Mouse (Mus musculus) ES-E14 (cell line): ENCODE measurements around the gene Ung. TPM values are rescaled to one million over a fixed set of nuclear protein-coding genes. Genes with fewer than 3 reads are reported as not detected.
A peak's percentile ranks its signal among the peaks of the same experiment; 100 is the strongest.

Source experiments
- DNase-seq: peaks from one replicate; pipeline ENCODE4 v3.0.0-alpha.2; 2013; ENCODE audit warnings: low read depth, low spot score
- H3K27ac ChIP-seq: 2 replicates; pipeline ENCODE4 v1.5.1; 2012; ENCODE audit warnings: low read depth, mild to moderate bottlenecking, low read length, moderate library complexity, mixed read lengths; ENCODE audit not compliant: poor library complexity, insufficient read depth, severe bottlenecking
- H3K36me3 ChIP-seq: 2 replicates; pipeline ENCODE4 v1.6.1; 2012; ENCODE audit warnings: mild to moderate bottlenecking, low read length, moderate library complexity, mixed read lengths; ENCODE audit not compliant: control insufficient read depth, poor library complexity, insufficient read depth, severe bottlenecking
- H3K4me1 ChIP-seq, 2 experiments: fragments of 150-350 bp in 1 of 2; sonication (generic) in 1 of 2; 2 replicates each; pipeline ENCODE4 v1.6.1; 2012; ENCODE audit warnings: low read length in 2 of 2, mild to moderate bottlenecking in 1 of 2, mixed read lengths in 1 of 2; ENCODE audit not compliant: control insufficient read depth in 2 of 2, insufficient read depth in 2 of 2, poor library complexity in 1 of 2
- H3K4me3 ChIP-seq, 2 experiments: fragments of 150-350 bp in 1 of 2; sonication (generic) in 1 of 2; 2 replicates each; pipeline ENCODE4 v1.5.1; 2012; ENCODE audit warnings: low read length in 2 of 2, low read depth in 1 of 2, mild to moderate bottlenecking in 1 of 2, mixed read lengths in 1 of 2; ENCODE audit not compliant: insufficient read depth in 1 of 2, poor library complexity in 1 of 2, severe bottlenecking in 1 of 2
- H3K9ac ChIP-seq: 2 replicates; pipeline ENCODE4 v1.6.1; 2012; ENCODE audit warnings: low read depth, mild to moderate bottlenecking, low read length, mixed read lengths; ENCODE audit not compliant: poor library complexity, insufficient read depth, severe bottlenecking
- H3K9me3 ChIP-seq: fragments of 150-350 bp; sonication (generic); 2 replicates; pipeline ENCODE4 v1.6.1; 2012; ENCODE audit warnings: low read depth, mild to moderate bottlenecking, low read length; ENCODE audit not compliant: control insufficient read depth, insufficient read depth
- CHD2 ChIP-seq: IDR thresholded peaks from 2 replicates; pipeline ENCODE4 v1.6.1; 2014; ENCODE audit warnings: mild to moderate bottlenecking, low read depth, low read length, inconsistent platforms
- HCFC1 ChIP-seq: IDR thresholded peaks from 2 replicates; pipeline ENCODE4 v1.6.1; 2012; ENCODE audit warnings: low read length, inconsistent platforms, borderline replicate concordance; ENCODE audit not compliant: insufficient read depth
- MAFK ChIP-seq: IDR thresholded peaks from 2 replicates; pipeline ENCODE4 v1.6.1; 2014; ENCODE audit warnings: mild to moderate bottlenecking, low read depth, low read length, inconsistent platforms; ENCODE audit not compliant: insufficient read depth
- ZC3H11A ChIP-seq: IDR thresholded peaks from 2 replicates; pipeline ENCODE4 v1.6.1; 2012; ENCODE audit warnings: low read depth, mild to moderate bottlenecking, inconsistent platforms, low read length, borderline replicate concordance
- ZNF384 ChIP-seq: IDR thresholded peaks from 2 replicates; pipeline ENCODE4 v1.6.1; 2012; ENCODE audit warnings: low read depth, low read length, inconsistent platforms
- in situ Hi-C, 2 experiments: fragments of 600-800 bp; cut with MboI; formaldehyde crosslinking; loops; one replicate each; pipeline ENCODE4 v1.15.1; 2025; ENCODE audit warnings: low sequenced_read_pairs in 2 of 2, inconsistent platforms in 1 of 2; ENCODE audit not compliant: unreplicated experiment in 2 of 2
- total RNA-seq: library from RNA; depleted of rRNA; stranded (reverse); fragments of 300-350 nt; gene quantifications from 2 replicates; pipeline ENCODE4 v1.2.3, GENCODE M21; 2012

Gene Ung
- total RNA-seq, 1 experiment, result 71.6 TPM

DNA sequence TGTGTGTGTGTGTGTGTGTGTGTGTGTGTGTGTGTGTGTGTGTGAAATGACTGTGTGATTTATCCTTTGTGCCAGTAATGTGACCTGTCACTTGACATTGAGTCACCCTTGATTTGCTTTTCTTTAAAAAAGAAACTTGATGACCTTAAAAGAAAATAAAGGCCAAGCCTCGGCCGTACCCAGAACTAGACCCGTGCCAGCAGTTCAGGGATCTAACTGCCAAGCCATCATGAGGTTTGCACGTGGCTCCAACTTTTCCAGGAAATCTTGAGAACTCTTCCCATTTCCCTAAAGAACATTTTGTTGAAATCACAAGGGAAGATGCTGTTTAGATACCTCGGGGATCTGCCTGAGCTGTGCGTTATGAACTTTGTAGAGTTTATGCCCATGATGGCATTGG, 31.2 kb downstream of the Ung start:
- TF ChIP-seq MAFK (no peak), CHD2 (no peak), ZC3H11A (no peak), ZNF384 (no peak)
- in situ Hi-C loops, result no loop called here

DNA sequence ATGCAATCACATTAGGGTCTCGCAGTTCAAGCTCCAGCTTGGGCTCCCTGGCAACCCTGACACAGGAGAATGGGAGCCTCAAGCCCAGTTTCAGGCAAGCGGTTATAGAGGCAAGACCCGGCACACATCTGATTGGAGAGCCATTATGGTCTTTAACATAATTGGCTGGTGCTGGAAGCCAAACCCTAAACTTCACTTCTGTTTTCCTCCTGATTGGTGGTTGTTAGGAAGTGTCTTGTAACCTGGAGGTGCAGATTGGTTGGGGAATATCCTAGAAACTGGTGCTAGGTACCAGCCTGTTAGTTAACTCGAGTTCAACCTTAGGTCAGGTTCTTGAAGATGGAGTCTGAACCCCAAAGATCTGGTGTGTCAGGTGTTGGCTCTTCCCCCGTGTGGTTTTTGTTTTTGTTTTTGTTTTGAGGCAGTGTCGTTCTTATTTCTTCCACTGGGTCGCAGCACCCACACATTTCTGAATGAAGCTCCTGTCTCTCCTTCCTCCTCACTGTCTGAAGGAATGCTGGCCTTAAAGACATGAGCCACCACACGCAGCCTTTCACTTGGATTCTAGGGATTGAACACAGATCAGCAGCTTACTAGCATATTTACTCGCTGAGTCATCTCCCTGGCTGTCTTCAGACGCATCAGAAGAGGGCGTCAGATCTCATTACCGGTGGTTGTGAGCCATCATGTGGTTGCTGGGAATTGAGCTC, 32.1 kb downstream of the Ung start:
- in situ Hi-C loops, result no loop called here
- 0 out of 2 replicates have a peak, but pooled peaks have one; percentile 49 for TF ChIP-seq CHD2
- no peak for TF ChIP-seq ZNF384
- TF ChIP-seq MAFK, result peak; percentile 48; the same call in 1 of the 2 replicates

More for the DNA sequence above, 31.2 kb downstream of the Ung start:
- DNase-seq, result no peak
- Histone ChIP-seq H3K36me3 (no peaks in the 10 kb centered on the region), H3K4me3 (no peak overlapping the region), H3K9me3 (no peaks in the 10 kb centered on the region), H3K27ac (no peak overlapping the region), H3K9ac (no peak overlapping the region), H3K4me1 (peaks cover 2 to 3% of the 10 kb centered on the region in 2 experiments; a peak in 2 of 4 replicates)

DNA sequence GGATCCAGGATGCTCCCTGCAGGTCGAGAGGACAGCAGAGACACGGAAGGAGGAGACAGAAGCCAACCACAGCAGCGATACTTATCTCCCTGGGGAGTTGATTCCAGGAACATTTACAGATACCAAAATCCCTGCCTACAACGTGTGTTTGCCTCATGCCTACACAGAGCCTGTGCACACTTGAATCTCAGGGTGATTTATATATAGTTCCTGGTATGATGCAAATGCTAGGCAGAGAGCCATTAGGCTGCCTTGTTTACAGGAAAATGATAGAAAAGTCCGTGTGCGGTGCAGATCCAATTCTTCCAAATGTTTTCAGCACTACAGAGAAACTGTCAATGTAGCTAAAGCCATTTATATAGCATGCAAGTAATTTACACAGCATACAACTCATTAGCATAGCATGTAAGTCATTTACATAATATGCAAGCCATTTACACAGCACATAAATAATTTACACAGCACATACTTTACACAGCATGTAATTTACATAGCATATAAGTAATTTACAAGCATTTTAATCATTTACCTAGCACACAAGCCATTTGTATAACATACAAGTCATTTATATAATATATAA, 33.0 kb downstream of the Ung start:
- TF ChIP-seq ZC3H11A, result no peak
- no peak for TF ChIP-seq MAFK
- no peak for TF ChIP-seq ZNF384
- TF ChIP-seq CHD2, result no peak
- no peak for TF ChIP-seq HCFC1
- in situ Hi-C loops, result no loop called here

More for the DNA sequence above, 32.1 kb downstream of the Ung start:
- no peak for DNase-seq
- Histone ChIP-seq H3K4me1 (peaks cover 2 to 5% of the 10 kb centered on the region in 2 experiments; a peak in 2 of 4 replicates), H3K27ac (no peak overlapping the region), H3K36me3 (no peaks in the 10 kb centered on the region), H3K9me3 (no peaks in the 10 kb centered on the region), H3K4me3 (no peak overlapping the region), H3K9ac (no peak overlapping the region)

DNA sequence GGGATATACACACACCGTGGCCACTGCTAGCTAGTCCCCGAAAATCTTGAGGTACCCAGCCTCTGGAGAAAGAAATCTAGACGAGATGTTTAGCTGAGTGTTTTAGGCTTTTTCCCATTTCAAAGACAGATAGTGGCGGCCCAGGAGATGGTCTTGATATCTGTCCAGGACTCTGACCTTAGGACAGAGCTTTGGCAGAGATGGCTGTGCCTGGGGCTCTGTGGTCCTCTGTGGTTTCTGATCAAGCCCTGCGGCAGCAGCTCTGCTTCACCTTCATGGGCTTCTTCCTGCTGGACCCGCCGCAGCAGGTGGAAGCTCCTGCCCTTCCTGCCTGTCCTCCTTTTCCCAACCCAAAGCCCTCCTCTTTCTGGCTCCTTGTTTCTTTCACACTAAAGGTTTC, 40.2 kb downstream of the Ung start:
- DNase-seq, result no peak
- H3K36me3 ChIP-seq, result no peaks in the 10 kb centered on the region
- no peak overlapping the region for H3K9ac ChIP-seq
- TF ChIP-seq HCFC1 (no peak), ZC3H11A (no peak), MAFK (no peak), CHD2 (no peak), ZNF384 (no peak)
- H3K4me1 ChIP-seq, result peaks cover 0 to 7% of the 10 kb centered on the region in 2 experiments; a peak in 2 of 4 replicates
- no peak overlapping the region for H3K4me3 ChIP-seq
- in situ Hi-C loops, result no loop called here
- no peaks in the 10 kb centered on the region for H3K9me3 ChIP-seq
- no peak overlapping the region for H3K27ac ChIP-seq

More for the DNA sequence above, 33.0 kb downstream of the Ung start:
- DNase-seq, result no peak
- no peaks in the 10 kb centered on the region for H3K36me3 ChIP-seq
- H3K27ac ChIP-seq, result no peak overlapping the region
- H3K4me1 ChIP-seq, result peaks cover 2 to 5% of the 10 kb centered on the region in 2 experiments; a peak in 2 of 4 replicates
- no peak overlapping the region for H3K4me3 ChIP-seq
- H3K9me3 ChIP-seq, result no peaks in the 10 kb centered on the region
- no peak overlapping the region for H3K9ac ChIP-seq
